Mouse (Mus musculus) limb, embryonic 15.5 days (tissue): Measurements from ENCODE around the gene Atp10b. TPM values are rescaled to one million over a fixed set of nuclear protein-coding genes. Genes with fewer than 3 reads are reported as not detected.

Experiments used
- ATAC-seq: fragments of 200-750 bp; cut with Nextera tagmentation; 2 replicates; pipeline ENCODE4 v1.8.0; 2017; ENCODE audit warnings: low read depth, moderate TSS enrichment; ENCODE audit not compliant: insufficient number of reproducible peaks, low FRiP score, low TSS enrichment
- H3K27ac ChIP-seq: fragments of 300-500 bp; sonication (generic); 2 replicates; pipeline ENCODE4 v1.5.1; 2015; ENCODE audit warnings: moderate library complexity, mild to moderate bottlenecking, inconsistent platforms
- H3K27me3 ChIP-seq: fragments of 300-500 bp; sonication (generic); 2 replicates; pipeline ENCODE4 v1.6.1; 2015; ENCODE audit warnings: inconsistent platforms
- H3K36me3 ChIP-seq: fragments of 300-500 bp; sonication (generic); 2 replicates; pipeline ENCODE4 v1.6.1; 2015; ENCODE audit warnings: inconsistent platforms
- H3K4me1 ChIP-seq: fragments of 300-500 bp; sonication (generic); 2 replicates; pipeline ENCODE4 v1.6.1; 2015; ENCODE audit warnings: inconsistent platforms
- H3K4me2 ChIP-seq: fragments of 300-500 bp; sonication (generic); 2 replicates; pipeline ENCODE4 v1.6.1; 2015; ENCODE audit warnings: mild to moderate bottlenecking, inconsistent platforms
- H3K4me3 ChIP-seq: fragments of 300-500 bp; sonication (generic); 2 replicates; pipeline ENCODE4 v1.5.1; 2015; ENCODE audit warnings: mild to moderate bottlenecking, inconsistent platforms
- H3K9ac ChIP-seq: fragments of 300-500 bp; sonication (generic); 2 replicates; pipeline ENCODE4 v1.6.1; 2015; ENCODE audit warnings: inconsistent platforms
- H3K9me3 ChIP-seq: fragments of 300-500 bp; sonication (generic); 2 replicates; pipeline ENCODE4 v1.6.1; 2016; ENCODE audit warnings: inconsistent platforms
- WGBS: fragments of 180-500 bp; shearing (Covaris S2); methylation state at CpG from one replicate; pipeline ENCODE4 v1.1.7; 2015; 5-methylcytosine and 5-hydroxymethylcytosine counted together
- polyA plus RNA-seq: library from polyadenylated mRNA; unstranded; fragments of >200 nt; fragmentation: Nextera tagmentation; extraction: Ambion mirVana; gene quantifications from 2 replicates; pipeline ENCODE4 v1.2.1, GENCODE M21; 2015

Atp10b gene
- polyA plus RNA-seq, 1 experiment from 2014 or later, result 1.6 TPM

DNA sequence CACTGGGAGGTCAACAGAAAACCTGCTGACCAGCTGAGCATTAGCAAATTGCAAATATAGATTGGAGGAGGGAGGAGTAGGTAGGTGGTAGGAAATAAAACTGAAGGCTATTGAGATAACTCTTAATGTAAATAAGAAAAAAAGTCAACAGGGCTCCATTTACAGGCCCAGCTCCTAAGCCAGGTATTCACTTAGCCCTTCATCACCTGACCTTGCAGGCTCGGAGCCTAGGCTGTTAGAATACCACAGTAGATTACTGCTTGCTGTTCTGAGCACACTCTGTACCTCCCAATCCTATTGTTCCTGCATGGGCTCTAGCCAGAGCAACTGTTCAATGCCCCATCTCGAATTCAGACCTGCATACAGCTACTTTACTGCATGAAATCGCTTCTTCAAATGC is 117.8 kb downstream of the Atp10b start:
- Histone ChIP-seq H3K36me3 (no peaks in the 10 kb centered on the region), H3K4me3 (no peak overlapping the region), H3K4me1 (no peaks in the 10 kb centered on the region), H3K27me3 (no peaks in the 10 kb centered on the region), H3K4me2 (no peak overlapping the region), H3K9me3 (no peaks in the 10 kb centered on the region), H3K9ac (no peak overlapping the region), H3K27ac (no peak overlapping the region)
- ATAC-seq, result no peak
- 76% methylated on average over 3 of the region's 3 CpGs for WGBS

DNA sequence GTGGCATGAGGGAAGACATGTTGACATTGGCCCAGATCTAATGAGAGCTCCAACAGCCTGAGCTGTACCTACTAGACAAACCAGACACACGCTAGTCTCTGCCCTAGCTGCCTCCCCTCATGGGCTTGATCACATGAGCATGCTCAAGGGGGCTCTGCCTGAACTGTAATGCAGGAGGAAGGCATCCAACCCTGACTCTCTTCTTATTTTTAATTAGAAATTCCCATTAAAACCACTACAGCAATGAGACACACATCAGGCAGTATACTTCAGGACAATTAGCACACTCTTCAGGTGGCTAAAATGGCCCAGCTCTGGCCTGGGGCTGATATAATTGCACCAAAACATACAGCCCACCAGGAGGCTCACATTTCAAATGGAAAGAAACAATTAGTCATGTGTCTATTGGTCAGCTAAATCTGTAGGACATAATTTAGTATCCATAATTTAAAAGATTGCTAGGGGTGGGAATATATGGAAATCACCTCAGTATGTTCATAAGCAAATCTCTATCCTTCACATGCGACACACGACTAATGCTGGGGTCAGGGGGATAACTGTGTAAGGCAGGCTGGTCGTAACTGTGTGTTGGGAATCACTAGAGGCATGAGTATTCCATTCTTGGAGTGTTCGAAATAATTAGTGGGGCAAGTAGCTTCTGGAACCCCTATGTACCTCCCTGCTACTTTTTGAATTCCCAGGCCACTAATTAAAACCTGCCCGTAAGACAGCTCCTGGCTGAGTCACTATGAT is 120.0 kb downstream of the Atp10b start:
- Histone ChIP-seq H3K4me3 (no peak overlapping the region), H3K27ac (no peak overlapping the region), H3K4me2 (no peak overlapping the region), H3K27me3 (no peaks in the 10 kb centered on the region), H3K9ac (no peak overlapping the region), H3K9me3 (no peaks in the 10 kb centered on the region), H3K4me1 (no peaks in the 10 kb centered on the region), H3K36me3 (no peaks in the 10 kb centered on the region)
- ATAC-seq, result no peak
- whole genome bisulfite sequencing, result 37% methylated on average over 6 of the region's 6 CpGs

DNA sequence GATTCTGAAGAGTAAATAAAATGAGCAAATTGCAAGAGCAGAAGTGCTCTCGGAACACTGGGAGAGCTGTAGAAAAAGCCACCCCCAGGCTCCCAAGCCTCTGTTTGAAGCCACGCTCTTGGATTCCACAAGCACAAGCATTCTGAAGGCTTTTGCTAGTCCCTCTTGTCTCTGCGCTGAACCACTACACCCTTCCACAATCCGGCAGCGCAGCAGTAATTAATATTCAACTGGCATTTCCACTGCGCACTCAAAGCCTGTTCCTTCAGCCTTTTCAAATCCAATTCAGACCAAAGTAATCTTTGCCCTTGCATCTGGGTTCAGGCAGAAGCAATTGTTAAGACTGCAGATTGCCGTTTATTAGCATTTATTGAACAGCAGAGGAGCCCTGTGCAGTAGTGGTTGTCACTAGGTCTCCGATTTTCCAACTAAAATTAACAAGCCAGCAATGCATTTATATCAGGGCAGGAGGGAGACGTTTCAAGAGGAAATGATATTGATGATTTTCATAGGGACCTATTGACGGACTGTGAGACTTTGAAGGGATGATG is 120.7 kb downstream of the Atp10b start:
- no peak for ATAC-seq
- 50% methylated on average over 10 of the region's 10 CpGs for WGBS
- H3K4me2 ChIP-seq, result no peak overlapping the region
- H3K27me3 ChIP-seq, result no peaks in the 10 kb centered on the region
- H3K4me1 ChIP-seq, result no peaks in the 10 kb centered on the region
- no peaks in the 10 kb centered on the region for H3K36me3 ChIP-seq
- H3K27ac ChIP-seq, result no peak overlapping the region
- no peaks in the 10 kb centered on the region for H3K9me3 ChIP-seq
- H3K4me3 ChIP-seq, result no peak overlapping the region
- H3K9ac ChIP-seq, result no peak overlapping the region

DNA sequence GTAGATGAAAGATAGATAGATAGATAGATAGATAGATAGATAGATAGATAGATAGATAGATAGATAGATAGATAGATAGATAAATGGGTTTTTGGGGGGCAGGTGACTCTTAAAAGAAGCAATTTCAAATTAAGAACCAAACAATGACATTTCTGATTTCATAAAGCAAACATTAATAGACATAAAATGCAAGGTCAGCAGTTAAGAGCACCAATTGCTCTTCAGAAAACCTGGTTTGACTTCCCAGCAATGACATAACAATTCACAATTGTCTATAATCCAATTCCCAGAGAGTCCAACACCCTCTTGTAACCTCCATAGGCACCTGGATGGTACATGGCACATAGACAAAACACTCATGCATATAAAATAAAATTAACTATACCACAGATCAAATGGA is 124.2 kb downstream of the Atp10b start:
- no peaks in the 10 kb centered on the region for H3K36me3 ChIP-seq

DNA sequence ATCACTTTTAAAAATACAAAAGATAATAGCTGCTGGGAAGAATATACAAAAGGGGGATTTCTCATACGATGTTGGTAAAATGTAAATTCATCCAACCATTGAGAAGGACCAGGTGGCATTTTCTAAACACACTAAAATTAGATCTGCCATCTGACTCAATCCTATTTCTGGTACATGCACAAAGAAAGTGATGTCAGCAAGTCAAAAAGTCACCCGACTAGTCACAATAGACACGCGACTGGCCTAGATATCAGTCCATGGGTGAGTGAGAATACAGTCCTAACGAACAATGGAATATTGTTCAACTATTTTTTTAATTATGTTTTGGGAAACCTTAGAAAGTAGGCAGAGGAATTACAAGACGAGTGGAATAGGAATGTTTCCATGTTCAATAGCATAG is 147.9 kb downstream of the Atp10b start:
- WGBS, result 86% methylated on average over 6 of the region's 6 CpGs
- no peaks in the 10 kb centered on the region for H3K4me1 ChIP-seq
- no peak overlapping the region for H3K4me2 ChIP-seq
- ATAC-seq, result no peak
- no peak overlapping the region for H3K4me3 ChIP-seq
- no peak overlapping the region for H3K9ac ChIP-seq
- H3K27ac ChIP-seq, result no peak overlapping the region
- no peaks in the 10 kb centered on the region for H3K9me3 ChIP-seq
- H3K27me3 ChIP-seq, result no peaks in the 10 kb centered on the region
- H3K36me3 ChIP-seq, result no peaks in the 10 kb centered on the region

More for the DNA sequence above, 124.2 kb downstream of the Atp10b start:
- H3K9ac ChIP-seq, result no peak overlapping the region
- no peak overlapping the region for H3K4me3 ChIP-seq
- no peaks in the 10 kb centered on the region for H3K4me1 ChIP-seq
- no peak overlapping the region for H3K27ac ChIP-seq
- no peaks in the 10 kb centered on the region for H3K9me3 ChIP-seq
- no peaks in the 10 kb centered on the region for H3K27me3 ChIP-seq
- no peak for ATAC-seq
- H3K4me2 ChIP-seq, result no peak overlapping the region

DNA sequence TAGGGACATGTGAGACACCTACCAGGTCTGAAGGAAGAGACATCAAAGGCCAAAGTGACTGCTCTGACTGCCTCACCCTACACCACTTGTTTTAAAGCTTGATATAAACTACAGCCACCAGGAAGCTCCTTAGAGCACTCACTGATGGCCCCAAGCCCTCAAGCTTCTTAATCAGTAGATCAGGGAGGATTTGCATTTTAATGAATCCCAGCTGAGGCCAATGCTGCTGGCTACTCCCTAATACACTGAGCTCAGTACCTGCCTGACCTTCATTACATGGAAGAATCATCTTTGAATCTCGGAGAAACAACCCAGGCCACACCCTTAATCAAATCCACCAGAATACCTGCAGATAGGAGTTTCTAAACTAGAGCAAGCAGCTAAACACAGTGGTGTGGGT is 161.3 kb downstream of the Atp10b start:
- H3K9me3 ChIP-seq, result no peaks in the 10 kb centered on the region
- ATAC-seq, result no peak
- no peaks in the 10 kb centered on the region for H3K4me1 ChIP-seq
- 33% methylated on average over 1 of the region's 1 CpGs for WGBS
- H3K27me3 ChIP-seq, result no peaks in the 10 kb centered on the region
- H3K4me2 ChIP-seq, result no peak overlapping the region
- no peaks in the 10 kb centered on the region for H3K36me3 ChIP-seq
- no peak overlapping the region for H3K9ac ChIP-seq
- H3K27ac ChIP-seq, result no peak overlapping the region
- H3K4me3 ChIP-seq, result no peak overlapping the region

Other genes starting within 250 kb of the Atp10b start
- gene Gm9972, start 114.1 kb upstream of the Atp10b start, polyA plus RNA-seq, result 0.35 and 0.41 TPM in 2 replicates